Mouse (Mus musculus): ENCODE measurements at regions not wholly inside any gene's neighbourhood (a gene's known extent, or its start where the extent isn't known, plus 50 kb on each side); places are given as distances from the start of the nearest gene placed in this dataset.
"Not testable (repeated sequence)": the region's sequence is repeated elsewhere in the genome, so short reads cannot be mapped to it uniquely, and the experiment has no call there.

- 29% methylated on average over 29 of the region's 29 CpGs for WGBS
- not testable (repeated sequence) for H3K9me3 ChIP-seq (ENCODE audit: control insufficient read depth, low read length); H3K36me3 ChIP-seq (replicated peaks; ENCODE audit: control insufficient read depth, insufficient read depth); H3K4me1 ChIP-seq (replicated peaks; ENCODE audit: control insufficient read depth, insufficient read depth, low read length); H3K27me3 ChIP-seq (ENCODE audit: control insufficient read depth, insufficient read depth, low read length)
- DNase-seq (ENCODE audit: low spot score) (peak; percentile 74), ATAC-seq (ENCODE audit: low FRiP score) (peak; percentile 97)
- Histone ChIP-seq H3K27ac (peak overlapping the region; percentile 60), H3K4me2 (replicated peaks) (peak overlapping the region; percentile 31), H3K9ac (peak overlapping the region; percentile 47), H3K4me3 (replicated peaks; ENCODE audit: low read length) (peak overlapping the region; percentile 30)
Observed at GRCm38 (mm10) chr7:60622271-60623249, 482.5 kb upstream of the Snrpn start.

DNA sequence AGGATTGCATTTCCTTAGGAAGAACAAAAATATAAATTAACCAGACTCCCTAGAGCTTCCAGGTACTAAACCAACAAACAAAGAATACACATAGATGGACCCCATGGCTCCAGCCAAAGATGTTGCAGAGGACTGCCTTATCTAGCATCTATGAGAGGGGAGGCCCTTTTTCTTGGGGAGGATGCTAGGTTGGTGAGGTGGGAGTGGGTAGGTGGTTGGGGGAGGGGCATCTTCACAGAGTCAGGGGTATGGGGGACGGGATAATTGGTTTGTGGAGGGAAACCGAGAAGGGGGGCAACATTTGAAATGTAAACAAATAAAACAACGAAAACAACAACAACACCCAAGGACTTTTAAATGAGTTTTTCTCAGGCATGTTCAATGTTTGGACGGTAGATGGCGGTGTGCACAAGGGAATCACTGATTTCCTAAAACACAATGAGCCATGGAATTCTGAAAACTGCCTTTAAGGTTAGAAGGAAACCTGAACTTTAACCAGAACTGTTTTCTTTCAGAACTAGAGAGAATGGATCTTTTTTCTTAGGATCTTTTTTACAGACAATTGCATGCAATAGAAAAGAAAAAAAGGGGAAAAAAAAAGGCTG is 477.2 kb upstream of the Snrpn start:
- not testable (repeated sequence) for H3K4me2 ChIP-seq (replicated peaks); H3K36me3 ChIP-seq (replicated peaks; ENCODE audit: control insufficient read depth, insufficient read depth); H3K4me1 ChIP-seq (replicated peaks; ENCODE audit: control insufficient read depth, insufficient read depth, low read length); H3K4me3 ChIP-seq (replicated peaks; ENCODE audit: low read length); H3K9me3 ChIP-seq (ENCODE audit: control insufficient read depth, low read length); H3K27ac ChIP-seq; H3K27me3 ChIP-seq (ENCODE audit: control insufficient read depth, insufficient read depth, low read length); H3K9ac ChIP-seq; ATAC-seq (ENCODE audit: low FRiP score)
- DNase-seq (ENCODE audit: low spot score), result peak; percentile 62
- WGBS, result 10% methylated on average over 5 of the region's 5 CpGs

Measured in hindbrain, embryonic 14.5 days (tissue).